Mouse (Mus musculus) CH12F3 (cell line): ENCODE results near the gene Sccpdh.
"Not testable (repeated sequence)": the region's sequence is repeated elsewhere in the genome, so short reads cannot be mapped to it uniquely, and the experiment has no call there.

Experiments
- in situ Hi-C: fragments of 300-500 bp; cut with MboI; formaldehyde crosslinking; loops from 2 replicates; pipeline ENCODE4 v1.14.3; 2020; ENCODE audit warnings: low sequenced_read_pairs

Gene Sccpdh

DNA sequence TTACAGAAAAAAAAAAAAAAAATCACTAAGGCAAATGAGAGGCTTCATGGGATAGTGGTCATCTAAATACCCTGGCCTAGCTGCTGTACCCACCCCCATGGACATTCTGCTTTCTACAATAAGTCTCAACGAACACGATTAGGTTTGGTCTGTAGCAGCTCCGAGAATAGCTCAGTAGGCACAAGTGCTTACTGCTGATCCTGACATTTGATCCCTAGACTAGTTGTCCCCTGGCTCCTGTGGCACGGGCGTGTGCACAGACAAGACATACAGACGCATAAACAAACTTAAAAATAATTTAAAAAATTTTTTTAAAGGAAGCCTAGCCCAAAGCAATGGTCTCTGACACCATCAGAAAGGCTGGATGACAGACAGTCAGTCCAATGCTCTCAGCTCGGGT lies 560 bp upstream of the Sccpdh start:
- in situ Hi-C loops: no loop called here

DNA sequence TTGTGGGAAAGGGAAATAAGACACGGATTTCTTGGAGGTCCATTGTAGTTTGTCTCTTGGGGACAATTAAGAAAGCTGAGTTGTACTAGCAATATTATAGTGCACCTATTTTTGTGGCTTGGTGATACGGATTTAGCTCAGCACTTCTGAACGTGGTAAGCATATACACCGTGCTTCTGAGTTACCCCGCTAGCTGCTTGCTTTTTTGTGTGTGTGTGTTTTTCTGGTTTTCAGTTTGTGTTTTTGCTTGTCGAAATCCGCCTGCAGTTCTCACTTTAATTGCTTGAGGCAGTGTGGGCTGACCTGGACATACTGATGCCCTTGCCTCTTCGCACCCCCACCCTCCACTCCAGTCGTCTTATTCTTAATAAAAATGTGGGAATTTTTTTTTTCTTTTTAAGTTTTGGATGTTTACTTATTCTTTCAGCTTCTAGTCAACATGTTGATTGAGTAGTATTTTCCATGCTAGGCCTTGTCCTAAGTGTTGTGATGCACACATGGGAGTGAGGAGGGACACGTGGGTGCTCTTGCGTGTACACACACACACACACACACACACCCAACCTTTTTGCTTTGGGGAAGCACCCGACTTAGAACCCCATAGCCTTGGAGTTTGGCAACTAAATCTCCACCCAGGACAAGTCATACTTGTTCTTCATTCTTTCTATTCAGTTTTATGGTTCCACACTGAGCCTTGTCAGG lies 977 bp downstream of the Sccpdh start:
- in situ Hi-C loops: no loop called here

DNA sequence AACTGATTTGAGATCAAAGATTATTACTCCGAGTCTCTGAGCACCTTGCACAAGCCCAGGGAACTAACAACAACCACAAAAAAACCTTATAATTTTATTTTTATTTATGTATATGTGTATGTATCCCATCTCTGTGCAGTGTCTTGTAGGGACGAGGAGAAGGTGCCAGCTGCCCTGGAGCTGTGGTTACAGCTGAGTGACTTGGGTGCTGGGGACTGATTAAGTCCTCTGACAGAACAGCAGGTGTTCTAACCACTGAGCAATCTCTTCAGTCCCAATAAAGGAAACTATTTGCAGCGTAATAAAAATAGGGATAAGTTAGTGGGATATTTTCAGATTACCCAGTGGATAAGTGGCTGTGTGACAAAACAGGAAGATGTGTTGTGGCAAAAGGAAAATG lies 6.3 kb downstream of the Sccpdh start:
- in situ Hi-C loops: no loop called here

DNA sequence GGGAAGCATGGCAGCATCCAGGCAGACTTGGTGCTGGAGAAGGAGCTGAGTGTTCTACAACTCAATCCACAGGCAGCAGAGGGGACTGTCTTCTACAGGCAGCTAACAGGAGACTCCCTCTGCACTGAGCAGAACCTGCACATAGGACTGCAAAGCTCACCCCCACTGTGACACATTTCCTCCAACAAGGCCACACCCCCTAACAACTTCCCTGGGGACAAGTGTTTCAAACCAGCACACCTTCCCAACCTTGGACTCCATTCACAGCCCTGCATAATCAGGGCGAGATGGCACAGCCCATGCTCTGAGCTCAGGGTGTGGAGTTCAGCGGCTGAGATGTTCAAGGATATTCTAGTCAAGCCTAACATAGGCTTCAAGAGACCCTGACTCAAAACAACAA lies 9.0 kb downstream of the Sccpdh start:
- in situ Hi-C loops: no loop called here

DNA sequence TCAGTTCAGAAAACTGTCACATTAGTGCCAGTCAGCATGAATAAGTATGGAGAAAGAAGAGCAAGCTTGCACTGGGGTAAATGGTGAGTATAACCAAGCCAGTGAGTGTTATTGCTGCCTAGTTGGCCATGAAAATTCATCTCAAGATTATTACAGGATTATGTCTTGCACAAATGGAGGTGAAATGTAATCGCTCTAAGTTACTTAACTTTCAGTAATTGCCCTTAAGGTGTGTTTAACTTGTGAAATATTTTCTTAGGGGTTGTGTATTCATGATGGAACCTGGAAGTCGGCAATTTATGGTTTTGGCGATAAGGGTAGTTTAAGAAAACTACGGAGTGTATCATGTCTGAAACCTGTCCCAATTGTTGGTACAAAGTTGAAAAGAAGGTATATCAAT lies 11.3 kb downstream of the Sccpdh start:
- in situ Hi-C loops: no loop called here

DNA sequence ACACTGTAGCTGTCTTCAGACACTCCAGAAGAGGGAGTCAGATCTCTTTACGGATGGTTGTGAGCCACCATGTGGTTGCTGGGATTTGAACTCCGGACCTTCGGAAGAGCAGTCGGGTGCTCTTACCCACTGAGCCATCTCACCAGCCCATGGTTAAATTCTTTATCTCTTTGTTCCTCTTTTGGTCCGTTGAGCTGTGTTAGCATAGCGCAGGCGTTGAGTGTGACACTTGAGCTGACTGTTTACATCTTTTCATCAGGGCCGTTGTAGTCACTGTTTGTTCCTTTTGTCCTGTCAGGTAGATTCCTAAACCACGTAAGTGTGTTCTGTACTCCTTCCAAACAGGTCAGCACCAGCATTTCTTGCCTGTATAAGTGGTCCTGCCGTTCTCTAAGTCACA lies 14.7 kb downstream of the Sccpdh start:
- in situ Hi-C loops: not testable (repeated sequence)

DNA sequence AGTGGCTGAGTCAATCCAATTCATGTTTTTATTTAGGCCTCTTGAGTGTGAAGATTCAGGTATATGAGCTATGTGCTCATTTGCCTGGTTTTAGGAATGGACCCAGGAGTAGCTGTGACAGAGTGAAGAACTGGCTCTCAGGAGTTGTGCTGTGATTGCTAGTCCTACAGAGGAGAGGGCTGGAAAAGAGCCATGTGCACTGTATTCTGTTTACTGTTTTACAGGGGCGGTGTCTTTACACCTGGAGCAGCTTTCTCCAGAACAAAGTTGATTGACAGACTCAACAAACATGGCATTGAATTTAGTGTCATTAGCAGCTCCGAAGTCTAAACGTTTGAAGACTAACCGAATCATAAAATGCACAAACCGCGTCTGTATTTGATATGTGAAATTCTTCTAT lies 18.3 kb downstream of the Sccpdh start:
- in situ Hi-C loops: no loop called here

DNA sequence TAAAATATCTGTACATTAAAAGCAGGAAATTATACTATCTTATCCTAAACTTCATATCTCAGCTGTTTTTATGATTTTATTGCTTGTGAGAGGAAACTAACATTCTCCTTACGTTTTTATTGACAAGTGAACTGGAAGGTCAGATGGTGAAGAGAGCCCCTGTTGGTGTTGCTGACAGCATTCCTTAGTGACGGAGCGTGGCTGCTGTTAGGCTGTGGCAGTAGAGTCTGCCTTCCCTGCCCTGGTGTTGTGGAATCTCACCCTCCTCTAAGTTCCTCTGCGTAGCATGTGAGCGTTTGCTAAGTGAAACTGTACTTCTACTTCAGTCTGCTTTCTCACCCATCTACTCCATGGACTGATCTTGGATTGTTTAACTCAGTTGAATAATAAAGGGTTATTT lies 18.8 kb downstream of the Sccpdh start:
- in situ Hi-C loops: no loop called here

DNA sequence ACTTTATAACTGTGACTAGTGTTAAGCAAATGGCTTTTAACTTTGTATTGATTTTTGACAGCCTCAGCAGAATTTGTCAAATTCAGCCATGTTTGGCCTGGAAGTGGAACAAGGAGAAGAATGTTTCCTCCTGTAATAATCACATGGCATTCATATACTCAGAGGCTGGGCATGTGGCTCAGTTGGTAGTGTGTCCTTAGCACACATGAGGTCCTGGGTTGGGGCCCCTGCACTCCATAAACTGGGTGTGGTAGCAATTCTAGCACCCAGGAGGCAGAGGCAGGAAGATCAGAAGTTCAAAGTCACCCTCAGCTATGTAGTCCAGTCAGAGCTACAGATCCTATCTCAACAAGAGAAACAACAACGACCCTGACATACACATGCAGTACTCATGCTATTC lies 19.3 kb downstream of the Sccpdh start:
- in situ Hi-C loops: no loop called here

DNA sequence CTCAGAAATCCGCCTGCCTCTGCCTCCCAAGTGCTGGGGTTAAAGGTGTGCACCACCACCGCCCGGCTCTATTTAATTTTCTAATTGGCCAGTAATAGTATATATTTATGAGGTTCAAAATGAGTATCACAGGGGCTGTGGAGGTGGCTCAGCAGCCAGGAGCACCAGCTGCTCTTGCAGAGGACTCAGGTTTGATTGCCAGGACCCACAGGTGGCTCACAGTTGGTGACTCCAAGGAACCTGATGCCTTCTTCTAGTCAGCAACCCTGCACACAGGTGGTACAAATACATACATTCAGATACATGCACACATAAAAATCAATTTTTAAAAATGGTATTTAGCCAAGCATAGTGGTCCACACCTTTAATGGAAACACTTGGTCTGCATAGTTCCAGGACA lies 20.0 kb downstream of the Sccpdh start:
- in situ Hi-C loops: no loop called here

DNA sequence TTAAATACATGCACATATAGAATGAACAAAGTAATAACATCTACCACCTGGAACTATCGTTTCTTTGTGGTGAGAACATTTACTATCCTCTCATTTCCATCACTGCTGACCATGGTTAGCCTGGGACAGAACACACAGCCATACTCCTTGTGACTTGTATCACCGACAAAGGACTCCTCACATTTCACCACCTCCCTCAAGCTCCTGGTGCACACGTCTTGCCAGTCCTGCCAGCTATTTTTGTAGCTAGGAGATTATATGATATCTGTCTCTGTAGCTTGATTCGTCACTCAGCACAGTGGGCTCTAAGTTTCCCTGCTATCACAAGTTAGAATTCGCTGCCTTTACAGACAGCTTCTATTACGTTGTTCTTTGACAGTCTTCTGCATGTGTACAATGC lies 20.4 kb downstream of the Sccpdh start:
- in situ Hi-C loops: no loop called here

DNA sequence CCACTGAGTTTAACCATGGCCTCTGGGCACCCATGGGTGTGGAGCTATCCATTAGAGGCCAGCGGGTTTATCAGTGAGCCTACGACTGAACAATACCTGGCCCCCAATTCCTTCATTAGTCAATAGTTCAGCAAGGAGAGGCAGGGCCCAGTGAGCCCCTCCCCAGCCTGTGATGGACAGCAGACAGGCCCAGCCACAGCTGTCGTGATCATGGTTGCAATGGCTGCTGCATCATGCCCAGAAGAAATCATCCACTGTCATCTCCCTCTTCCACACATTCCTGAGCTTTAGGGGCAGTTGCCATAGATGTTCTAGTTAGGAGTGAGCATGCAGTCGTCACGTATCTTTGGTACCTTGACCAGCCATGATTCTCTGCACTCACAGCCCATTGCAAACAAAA lies 20.9 kb downstream of the Sccpdh start:
- in situ Hi-C loops: no loop called here

DNA sequence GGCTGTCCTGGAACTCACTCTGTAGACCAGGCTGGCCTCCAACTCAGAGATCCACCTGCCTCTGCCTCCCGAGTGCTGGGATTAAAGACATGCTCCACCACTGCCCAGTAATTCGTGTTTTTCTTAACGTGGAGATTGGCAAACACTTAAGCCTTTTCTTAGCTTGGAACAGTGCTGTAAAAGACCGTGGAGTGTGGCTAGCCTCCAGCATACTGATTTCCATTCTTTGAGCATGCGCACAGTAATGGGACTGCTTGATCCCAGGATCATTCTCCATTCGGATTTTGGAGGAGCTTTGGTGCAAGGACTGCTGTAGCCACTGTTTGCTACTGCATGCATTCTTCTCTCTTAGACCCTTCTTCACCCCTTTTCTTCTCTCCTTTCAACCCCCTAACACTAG lies 21.5 kb downstream of the Sccpdh start:
- in situ Hi-C loops: no loop called here

DNA sequence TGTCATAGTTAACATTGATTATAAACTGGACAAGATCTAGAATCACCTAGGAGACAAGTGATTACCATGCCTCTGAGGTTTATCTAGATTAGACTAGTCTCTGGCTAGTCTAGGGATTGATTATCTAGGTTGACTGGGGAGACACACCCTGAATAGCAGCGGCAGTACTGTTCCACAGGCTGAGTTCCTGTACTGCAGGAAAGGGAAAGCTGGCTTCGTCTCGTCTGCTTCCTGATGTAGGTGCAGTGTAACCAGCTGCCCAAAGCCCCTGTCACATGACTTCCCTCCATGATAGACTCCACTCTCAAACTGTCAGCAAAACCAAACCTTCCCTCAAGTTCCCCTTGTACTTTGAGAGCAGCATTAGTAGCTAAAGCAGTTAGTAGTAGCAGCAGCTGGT lies 36.1 kb downstream of the Sccpdh start:
- in situ Hi-C loops: no loop called here

DNA sequence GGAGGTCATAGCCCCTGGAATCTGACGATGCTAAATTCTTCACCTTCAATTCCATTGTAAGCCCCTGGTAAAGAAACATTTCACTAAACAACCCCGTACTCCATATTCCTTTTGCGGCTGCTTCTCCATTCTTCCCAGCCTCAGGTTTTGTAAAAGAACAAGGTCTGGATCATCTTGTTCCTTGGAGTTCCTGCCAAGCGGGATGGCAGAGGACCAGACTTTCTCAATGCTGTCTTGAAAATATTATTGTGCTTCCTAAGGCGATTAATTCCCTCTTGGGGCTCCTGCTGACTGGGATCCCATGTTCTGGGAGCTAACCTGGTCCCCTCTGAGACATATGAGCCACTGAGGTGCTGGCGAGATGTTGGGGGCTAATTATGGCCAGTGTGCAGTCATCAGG lies 37.1 kb downstream of the Sccpdh start:
- in situ Hi-C loops: no loop called here

DNA sequence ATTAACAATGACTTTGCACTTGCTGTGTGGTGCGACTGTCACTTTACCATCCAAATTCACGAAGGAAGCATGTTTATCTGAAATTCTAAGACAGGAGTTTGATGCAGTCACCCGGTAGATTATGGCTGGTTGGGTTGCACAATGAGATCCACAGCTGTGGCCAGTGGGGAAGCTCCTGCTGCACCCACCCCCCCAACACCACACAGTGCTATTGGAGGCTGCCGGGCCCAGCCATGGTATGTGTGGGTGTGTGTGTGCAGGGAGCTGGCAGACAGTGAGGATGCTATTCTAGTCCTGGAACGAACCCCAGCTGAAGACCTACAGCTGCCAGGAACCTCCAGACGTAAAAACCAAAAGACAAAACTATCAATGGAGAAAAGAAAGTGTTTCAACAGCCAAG lies 41.4 kb downstream of the Sccpdh start:
- in situ Hi-C loops: no loop called here

DNA sequence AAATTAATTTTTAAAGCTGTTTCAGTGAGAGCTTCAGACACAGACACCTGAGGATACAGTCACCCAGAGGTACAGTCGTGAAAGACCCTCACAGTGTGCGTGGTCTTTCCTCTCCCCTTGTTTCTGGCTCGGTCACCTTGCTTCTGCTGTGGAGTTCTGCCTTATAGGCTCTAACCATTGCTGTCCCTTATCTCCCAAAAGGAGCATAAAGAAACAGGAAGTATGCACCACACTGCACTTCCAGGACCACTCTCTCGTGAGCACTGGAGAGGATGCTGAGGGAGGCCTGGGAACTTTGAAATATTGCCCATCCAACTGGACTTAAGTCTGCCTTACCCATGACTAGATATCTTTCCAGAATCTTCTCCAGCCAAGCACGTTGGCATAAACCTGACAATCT lies 42.7 kb downstream of the Sccpdh start:
- in situ Hi-C loops: no loop called here

DNA sequence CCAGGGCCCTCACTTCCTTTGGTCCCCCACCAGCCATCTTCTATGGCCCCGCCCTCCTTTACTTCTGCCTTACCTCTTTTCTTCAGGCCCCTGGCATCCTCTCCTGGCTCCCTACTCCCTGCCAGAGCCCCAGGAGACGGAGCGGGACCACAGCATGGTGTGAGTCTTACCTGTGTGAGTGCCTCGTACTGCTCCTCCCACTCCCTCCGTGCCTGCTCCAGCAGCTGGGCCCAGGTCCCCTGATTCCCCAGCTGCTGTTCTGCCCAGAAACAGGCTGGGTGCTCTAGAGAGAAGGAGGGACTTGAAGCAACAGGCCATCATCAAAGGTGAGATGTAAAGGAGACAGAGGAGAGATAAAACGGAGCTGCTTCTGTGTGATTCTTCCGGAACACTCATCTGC lies 44.6 kb downstream of the Sccpdh start:
- in situ Hi-C loops: no loop called here

DNA sequence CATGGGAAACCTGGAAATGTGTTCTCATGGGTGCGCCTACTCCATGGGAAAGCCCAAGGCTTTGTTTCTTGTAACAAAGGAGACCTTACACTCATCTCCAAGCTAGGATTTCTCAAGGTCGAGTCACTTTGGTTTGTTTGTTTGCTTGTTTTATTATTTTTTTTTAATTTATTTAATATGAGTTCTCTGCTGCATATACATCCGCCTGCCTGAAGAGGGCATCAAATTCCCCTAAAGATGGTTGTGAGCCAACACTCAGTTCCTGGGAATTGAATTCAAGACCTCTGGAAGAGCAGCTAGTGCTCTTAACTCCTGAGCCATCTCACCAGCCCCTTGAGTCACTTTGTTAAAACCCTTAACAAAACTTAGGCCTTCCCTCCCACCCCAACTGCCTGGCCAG lies 45.4 kb downstream of the Sccpdh start:
- in situ Hi-C loops: no loop called here

DNA sequence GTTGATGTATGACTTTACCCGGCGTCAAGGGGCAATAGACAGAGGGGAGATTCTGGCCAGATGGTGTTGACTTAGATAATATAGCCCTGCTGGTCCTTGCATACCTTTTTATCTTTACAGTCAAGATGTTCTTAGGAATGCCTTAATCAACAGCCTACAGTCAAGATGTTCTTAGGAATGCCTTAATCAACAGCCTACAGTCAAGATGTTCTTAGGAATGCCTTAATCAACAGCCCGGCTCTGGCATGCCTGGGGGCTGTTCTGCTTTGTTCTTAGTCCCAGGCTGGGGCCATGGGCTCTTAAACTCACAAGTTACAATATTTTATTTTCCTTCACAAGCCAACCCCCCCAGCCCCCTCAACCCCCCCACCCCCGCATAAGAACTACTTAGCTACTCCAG lies 47.3 kb downstream of the Sccpdh start:
- in situ Hi-C loops: not testable (repeated sequence)

DNA sequence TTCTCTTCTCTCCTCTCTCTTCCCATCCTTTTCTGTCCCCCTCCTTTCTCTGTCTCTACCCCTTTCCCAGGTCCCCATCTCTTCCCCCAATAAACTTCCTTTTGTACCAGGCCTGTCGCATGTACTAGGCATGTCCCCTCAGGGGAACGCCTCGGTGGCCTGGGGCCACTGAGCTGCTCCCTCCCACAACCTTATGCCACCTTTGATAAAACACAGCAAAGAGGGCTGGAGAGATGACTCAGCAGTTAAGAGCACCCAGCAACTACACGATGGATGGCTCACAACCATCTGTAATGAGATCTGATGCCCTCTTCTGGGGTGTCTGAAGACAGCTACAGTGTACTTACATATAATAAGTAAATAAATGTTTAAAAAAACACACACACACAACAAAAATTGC lies 47.8 kb downstream of the Sccpdh start:
- in situ Hi-C loops: no loop called here

DNA sequence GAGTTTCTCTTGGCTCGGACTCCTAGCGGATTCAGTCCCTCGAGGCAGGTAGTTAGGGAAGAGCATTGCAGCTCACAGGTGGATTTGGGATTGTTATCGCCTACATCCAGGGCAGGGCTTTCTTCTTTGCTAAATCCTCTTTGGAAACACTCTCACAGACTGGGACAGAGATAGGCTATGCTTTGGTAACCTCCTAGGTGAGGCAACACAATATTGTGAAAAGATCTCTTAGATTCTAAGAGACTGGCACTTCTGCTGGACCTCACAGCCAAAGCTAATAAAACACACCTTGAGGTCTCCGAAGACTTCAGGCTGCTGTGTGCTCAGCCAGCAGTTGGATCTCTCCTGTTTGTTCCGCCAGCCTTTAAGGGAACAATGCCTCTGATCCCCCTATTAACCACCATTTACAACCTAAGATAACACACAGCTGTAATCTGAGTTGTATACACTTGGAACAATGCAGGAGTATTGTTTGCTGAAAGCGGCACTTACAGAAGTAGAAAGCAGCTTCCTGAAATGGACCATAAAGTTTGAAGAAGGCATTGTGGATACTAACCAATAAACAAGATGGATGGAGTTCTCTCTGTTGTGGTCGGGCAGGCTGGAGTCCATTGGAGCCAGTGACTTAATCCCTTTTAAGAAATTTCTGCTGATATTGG lies 54.9 kb downstream of the Sccpdh start:
- in situ Hi-C loops: no loop called here

DNA sequence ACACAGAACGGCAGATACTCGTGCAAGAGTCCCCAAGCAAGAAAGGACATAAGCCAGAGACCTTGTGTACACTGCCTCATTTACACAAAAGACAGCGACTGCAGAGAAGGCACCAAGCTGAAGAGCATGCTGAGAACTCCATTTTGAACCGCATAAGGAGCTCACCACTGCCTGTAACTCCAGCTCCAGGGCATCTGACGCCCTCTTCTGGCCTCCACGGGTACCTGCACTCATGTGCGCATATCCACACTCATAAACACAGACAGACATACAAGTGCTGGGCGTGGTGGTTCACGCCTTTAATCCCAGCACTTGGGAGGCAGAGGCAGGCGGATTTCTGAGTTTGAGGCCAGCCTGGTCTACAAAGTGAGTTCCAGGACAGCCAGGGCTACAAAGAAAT lies 60.7 kb downstream of the Sccpdh start:
- in situ Hi-C loops: no loop called here
